Mouse (Mus musculus) lung, adult 18-20 months (tissue): ENCODE data around the gene Dlec1.
A peak's percentile ranks its signal among the peaks of the same experiment; 100 is the strongest.

Source experiments
- DNase-seq, 2 experiments: peaks; one replicate each; pipeline ENCODE4 v3.0.0; 2022; ENCODE audit warnings: mixed read lengths in 2 of 2

Gene Dlec1

DNA sequence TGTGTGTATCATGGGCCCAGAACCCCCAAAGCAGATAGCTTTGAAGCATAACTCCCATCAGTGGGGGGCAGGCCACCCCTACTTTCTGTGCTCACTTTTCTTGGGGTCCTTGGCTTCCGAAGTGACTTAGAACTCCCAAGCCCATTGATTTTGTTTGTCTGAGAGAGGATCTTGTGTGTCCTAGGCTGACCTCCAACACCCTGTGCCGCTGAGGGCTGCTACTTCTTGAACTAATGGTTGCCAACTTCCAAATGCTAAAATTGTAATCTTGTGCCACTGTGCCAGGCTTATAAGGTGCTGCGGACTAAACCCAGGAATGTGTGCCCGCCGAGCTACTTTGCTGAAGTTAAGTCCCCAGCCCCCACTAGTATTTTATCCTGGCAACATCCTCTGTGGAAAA lies 11.8 kb upstream of the Dlec1 start:
- DNase-seq: no peak

DNA sequence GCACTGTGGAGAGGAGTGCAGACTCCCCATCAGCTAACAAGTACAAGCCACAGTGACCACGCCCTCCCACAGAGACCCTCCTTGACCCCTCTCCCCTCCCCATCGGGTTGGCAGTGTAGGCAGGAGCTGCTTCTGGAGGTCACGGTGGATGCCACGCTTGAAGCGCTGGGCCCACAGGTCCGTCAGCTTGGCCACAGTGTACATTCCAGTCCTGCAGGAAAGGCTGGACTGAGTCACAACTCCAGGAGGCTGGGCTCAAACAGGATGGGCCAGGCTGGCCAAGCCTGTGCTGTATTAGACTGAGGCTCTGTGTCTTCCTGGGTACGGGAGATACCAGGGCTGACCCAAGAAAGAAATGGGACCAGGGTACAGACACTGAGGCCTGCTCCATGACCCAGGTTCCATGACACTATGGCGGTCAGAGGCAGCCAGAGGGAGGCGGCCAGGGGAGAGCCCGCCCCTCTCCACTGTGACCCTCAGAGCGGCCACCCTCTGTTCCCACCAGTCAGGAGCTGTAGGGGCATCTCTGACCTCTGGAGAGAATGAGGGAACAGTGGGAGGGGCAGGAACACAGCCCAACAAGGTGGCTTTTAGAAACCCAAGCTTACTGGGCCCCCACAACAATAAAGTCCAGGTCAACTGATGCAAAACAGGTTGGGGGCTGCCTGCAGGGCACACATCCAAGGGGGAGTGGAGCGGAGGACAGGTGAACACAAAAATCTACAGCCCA lies 10.5 kb upstream of the Dlec1 start:
- no peak for DNase-seq

DNA sequence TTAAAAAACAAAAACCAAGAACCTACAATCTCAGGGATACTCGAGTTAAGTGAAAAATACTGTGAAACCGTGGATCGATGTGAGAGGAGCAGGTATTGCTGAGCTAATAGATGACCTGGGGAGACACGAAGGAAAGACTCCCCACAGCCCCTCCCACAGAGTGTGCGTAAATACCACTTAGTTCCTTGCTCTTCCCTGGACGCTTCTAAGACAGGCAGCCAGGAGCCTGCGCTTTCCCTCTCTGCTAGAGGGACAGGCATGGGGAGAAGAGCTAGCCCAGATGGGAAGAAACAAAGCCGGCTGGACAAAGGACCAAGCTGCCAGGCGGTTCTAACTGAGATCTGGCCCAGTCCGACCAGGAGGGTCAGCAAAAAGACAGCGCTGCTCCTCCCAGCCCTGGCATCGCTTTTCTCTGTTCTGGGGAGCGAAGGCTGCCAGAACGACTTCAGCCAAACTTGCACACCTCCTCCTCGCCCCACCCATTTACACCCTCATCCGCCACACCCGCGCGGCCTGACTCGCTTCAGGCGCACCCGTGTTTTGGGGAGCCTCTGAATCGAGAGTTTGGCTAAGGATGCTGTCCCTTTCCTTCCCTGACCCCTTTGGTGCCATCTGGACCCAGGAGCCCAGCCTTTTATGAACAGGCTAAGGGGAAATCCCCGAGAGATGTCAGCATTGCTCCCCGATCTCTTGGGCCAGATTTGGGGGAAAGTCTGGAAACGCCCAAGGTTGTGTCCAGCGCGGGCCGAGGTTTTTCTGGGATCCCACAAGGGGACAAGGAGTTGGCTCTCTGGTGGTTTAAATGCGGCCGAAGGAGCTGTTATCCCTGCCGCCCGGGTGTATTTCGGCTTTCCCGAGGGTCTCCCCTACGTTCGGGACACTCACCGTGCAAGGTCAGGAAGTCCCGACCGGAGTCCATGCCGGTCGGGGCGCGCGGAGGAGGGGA lies 9.5 kb upstream of the Dlec1 start:
- peak; percentile 66 to 67 for DNase-seq

DNA sequence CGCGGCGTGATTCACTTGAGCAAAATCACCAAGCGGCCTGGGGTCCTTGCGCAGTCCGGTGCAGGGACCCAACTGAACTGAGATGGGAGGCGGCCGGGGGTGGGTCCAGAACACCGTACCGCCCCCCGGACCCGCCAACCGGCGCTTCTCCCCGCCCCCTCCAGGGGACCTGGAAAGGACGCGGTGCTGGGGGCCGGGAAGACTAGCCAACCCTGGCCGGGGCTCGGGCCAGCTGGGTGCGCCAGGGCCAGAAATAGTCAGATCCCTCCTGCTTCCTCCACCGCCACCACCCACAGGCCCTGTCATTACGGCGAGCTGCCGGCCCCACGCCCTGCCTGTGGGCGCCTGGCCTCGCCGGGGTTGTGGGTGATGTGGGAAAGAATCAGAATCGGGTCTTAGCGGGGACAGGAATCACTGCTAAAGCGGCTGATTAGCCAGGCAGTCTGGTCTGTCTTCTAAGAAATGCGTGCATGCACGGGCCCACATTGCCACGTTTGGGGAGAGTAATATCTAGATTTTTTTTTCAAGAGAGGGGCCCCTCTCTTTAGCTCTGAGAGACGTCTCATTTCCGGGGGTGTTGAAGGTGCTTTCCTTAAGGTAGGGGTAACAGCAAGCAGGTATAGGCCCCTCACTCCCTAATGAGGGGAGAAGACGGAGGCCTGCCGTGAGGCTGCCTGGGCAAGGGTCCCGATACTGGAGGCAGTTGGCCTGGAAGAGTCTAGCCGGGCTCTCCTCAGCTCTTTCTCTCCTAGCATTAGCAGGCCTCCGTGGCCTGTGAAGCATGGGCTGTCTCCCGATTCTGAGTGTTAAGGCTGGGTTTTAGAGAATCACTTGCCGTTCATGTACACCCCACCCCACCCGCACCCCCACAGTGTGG lies 8.6 kb upstream of the Dlec1 start, which contains the start of gene Plcd1:
Gene Plcd1, minus strand, starts transcription at position 84 of the 877 bp plus-strand sequence.
- peak; percentile 85 to 91 for DNase-seq

- no peak for DNase-seq
Observed at GRCm38 (mm10) chr9:119094462-119095109, 7.7 kb upstream of the Dlec1 start.

DNA sequence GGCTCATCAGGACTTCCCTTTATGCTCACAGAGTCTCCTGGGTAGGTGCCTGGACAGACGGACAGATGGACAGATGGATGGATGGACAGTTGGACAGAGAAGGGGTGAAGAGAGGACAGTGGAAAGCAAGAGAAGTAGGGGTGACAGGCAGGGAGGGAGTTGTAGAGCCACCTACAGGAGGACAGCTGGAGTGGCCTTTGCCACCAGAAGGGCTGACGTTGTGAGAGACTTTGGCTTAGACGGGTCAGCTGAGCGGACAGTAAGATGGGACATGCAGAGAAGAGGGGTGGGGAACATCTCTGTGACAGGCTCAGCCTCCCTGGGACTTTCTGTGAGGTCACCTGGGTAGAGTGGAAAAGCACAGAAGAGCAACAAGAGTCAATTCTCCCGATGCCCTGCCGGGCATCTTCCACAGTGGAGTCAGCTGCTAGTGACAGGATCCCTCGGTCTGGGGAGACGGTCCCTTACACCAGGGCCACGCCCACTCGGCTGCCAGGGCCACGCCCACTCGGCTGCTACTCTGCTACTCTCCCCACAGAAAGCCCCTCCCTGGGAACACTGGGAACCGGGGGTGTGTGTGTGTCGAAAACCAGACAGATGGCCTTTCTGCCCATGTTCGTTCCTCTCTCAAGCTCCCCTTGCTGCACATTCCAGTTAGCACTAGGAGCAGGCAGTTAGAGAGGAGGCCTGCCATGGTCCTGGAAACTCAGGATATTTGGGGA lies 1.9 kb upstream of the Dlec1 start:
- peak; percentile 22 to 36 for DNase-seq

GRCm38 (mm10) chr9:119102783-119103113 lies 470 bp downstream of the Dlec1 start:
- no peak for DNase-seq

- DNase-seq: no peak
Observed at GRCm38 (mm10) chr9:119107566-119107965, 5.3 kb downstream of the Dlec1 start.

DNA sequence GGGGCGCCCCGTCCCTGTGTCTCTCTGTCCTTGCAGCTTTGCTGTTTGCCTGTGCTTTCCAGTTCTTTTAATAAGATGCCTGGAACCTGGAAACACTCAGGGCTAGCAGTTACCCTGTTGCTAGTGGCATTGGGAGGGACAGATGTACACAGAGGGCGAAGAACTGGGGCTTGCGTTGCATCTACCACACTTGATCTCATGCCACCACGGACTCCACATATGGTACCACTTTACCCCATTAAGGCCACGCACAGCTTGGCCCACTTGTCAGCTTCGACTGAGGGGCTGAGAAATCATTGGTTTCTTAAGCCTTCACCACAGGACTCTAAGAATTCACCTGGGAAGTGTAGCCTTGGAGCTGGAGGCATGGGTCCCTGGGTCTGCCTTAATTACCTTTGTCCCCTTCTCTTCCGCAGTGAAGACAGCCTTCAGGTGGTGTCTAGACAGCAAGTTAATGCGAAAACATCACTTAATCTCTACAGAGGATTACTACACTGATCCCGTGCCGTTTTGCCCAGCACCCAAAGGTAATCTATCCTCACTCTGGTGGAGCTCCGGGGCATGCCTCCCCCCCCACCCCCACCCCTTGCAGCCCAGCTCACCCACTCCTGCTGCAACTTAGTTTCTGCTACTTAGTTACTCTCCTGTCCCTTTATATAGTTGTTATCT lies 7.5 kb downstream of the Dlec1 start:
- DNase-seq: no peak

DNA sequence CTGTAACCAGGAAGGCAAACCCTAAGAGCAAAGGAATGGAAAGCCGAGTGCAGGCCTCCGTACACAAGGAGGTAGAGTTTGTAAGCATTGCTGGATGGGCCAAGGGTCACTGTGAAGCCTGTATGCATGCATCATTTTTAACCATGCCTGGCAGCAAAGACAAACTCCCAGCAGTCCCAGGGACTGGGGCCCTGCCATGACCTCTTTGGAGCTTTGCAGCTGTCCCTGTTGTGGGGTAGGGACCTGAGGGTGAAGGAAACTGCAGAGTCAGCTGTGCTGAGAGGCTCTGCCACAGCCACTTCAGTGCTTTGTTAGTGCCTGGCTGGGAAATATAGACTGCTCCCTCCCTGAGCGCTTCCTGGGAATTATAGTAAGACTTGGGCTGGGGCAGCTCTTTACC lies 8.4 kb downstream of the Dlec1 start:
- no peak for DNase-seq

DNA sequence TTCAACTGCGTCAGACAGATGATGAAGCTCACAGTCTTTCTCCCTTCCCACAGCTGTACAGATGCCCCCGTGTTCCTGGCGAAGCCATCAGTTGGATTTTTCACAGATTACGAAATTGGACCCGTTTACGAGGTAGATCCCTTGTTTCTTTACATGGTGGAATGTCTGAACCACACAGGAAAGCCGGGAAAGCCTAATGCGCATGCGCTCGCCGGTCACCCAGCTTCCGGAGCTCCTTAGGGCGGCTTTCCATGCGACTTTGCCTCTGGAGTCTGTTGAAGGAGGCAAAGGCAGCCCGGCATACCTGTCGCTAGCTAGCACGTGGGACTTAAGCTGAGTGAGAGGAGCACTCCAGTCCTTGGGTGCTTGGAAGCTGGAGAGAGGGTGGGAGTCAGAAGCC lies 12.6 kb downstream of the Dlec1 start:
- no peak for DNase-seq

DNA sequence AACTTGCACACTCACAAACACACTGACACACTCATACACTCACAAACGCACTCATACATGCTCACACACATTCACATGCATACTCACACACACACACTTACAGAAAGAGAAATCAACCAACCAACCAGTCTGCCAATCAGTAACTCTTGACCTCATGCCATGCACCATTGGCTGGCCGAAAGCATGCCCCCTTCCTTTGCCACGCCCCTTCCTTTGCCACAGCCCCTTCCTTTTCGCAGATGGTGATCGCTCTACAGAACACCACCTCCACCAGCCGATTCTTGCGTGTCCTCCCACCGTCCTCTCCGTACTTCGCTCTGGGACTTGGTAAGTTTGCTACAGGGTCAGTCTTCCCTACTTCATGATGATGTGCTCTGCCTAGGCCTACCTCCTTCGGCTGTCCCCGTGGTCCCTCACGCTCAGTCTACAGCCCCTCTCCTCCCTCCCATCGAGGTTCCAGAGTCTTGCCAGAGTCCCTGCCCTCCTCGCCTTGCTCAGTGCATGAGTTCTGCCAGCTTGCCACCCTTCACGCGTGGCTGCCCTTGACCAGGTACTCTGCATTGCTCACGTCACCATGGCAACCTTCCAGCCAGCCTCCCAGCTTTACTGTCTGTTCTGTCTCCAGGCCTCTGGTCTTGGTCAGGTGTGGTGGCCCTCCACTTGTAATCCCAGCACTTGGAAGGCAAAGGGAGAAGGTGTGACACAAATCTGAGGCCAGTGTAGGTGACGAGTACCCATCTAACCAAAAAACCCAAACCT lies 17.3 kb downstream of the Dlec1 start:
- no peak for DNase-seq

DNA sequence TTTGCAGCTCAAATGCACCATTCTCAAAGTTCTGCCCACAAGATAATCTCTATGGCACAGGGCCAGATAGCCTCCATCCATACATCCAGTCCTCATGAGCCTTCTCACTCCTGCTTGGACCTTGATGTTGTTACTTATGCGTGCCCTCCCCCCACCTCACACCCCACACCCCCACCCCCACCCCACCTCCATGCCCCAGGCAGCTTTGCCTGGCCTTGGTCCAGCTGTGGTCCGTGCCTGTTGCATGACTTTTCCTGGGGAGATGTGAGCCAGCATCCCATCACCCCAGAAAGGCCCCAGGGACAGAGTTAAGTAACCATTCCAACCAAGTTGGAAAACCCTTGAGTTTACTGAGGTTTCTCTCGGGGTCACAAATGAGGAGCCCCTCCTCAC lies 17.9 kb downstream of the Dlec1 start:
- DNase-seq: no peak

GRCm38 (mm10) chr9:119122596-119123369 lies 20.5 kb downstream of the Dlec1 start:
- DNase-seq: no peak

DNA sequence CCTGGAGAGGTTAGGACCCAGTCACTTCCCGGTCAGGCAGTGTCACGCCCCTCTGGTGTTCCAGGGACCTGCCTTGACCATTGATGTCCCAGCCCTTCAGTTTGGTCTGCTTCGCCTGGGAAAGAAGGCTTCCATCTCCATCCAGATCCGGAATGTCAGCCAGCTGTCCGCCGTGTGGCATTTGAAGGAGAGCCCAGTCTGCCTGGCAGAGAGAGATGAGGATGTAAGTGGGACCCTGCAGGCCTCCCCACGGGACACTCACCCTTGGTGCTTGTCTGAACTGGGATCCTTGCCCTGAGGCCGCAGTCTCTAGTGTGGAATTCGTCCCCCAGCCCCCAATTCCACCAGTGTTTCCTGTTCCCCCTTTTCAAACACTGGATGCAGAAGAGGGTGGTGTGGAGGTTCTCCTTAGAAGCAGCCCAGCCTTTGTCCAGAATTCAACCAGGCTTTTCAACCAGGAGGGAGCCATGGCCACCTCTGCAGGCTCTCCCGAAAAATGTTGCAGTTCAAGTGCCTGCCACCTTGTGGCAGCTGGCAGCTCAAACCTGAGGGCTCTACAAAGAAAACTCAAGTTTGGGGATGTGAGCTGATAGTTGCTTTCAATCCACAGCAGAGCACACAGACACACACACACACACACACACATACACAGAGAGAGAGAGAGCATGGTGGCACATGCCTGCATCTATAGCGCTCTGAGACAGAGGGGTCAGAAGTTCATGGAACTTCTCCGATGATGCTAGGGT lies 26.3 kb downstream of the Dlec1 start:
- no peak for DNase-seq

DNA sequence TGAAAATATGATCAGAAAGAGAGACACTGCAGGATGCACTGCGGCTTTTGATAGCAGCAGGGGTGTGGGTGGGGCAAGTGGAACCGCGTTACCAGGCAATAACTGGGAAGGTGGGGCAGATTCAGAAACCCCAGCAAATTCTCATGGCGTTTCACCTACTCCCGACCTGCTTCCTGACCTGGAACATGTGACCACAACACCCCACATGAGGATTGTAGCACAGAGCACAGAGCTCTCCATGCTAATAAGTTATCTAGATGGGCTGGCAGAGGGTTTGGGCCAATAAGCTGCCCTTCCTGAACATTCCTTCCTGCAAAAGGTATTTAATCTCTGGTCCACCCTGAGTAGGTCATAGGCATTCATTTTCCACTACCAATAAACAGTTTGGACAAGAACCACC lies 28.4 kb downstream of the Dlec1 start:
- DNase-seq: no peak

DNA sequence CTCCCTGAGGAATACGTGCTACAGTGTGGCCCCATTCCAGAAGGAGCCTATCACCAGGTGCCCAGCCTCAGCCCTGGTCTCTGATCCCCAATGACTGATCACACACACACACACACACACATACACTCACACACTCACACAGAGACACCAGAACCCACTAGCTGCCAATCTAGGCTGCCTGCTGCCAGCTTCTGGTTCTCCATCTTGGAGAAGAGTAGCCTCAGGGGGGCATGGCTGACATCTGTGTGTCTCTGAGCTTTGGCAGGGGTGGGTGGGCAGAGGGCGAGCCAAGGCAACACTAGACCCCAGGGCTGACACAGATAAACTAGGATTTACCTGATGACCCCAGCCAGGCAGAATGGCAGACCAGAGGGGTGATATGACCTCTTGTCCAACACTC lies 36.6 kb downstream of the Dlec1 start:
- no peak for DNase-seq

DNA sequence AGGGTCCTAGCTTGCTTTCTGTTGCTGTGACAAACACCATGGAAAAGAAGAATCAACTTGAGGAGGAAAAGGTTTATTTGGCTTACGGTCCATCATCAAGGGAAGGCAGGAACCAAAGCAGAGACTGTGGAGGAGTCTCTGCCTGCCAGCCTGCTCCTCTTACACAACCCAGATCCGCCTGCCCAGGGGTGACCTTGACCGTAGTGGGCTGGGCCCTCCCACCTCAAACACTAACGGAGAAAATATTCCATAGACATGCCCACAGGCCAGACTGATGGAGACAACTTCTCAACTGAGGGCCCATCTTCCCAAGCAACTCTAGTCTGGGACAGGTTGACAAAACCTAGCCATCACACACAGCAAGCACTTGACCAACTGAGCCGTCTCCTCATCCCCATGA lies 39.8 kb downstream of the Dlec1 start:
- DNase-seq: no peak

DNA sequence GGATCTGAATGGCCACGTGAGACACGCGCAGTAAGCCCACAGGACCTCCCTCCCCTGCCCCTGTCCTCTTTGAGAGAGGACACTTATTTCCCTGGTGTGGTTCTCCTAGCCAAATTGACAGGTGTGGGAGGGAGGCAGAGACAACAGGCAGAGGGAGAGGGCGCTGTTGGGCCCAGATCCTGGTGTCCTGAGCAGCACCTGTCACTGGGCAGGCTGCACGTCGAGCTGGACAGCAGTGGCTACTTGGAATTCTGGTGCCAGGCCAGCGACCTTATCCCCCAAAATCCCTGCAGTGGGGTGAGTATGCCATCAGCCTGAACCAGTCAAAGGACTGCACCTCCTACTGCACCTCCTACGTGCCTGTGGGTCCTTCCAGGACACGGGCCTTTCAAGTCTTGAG lies 41.1 kb downstream of the Dlec1 start:
- no peak for DNase-seq
